8 mouse cellular contexts compared by ENCODE assay signal in the genomic region with DNA sequence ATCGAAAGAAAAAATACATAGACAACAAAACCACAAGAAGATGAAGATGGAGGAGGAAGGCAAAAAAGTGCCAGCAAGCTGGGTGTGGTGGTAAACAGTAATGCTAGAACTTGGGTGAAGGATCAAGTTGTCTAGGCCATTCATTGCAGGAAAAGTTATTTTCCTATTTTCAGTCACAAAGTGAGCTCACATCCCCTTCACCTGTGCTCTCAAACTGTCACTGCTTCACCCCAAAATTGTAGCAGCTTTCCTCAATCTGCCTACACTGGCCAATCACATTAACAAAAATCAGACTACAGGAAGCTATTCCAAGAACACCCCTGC. TPM values are rescaled to one million over a fixed set of nuclear protein-coding genes. Genes with fewer than 3 reads are reported as not detected.
A peak's percentile ranks its signal among the peaks of the same experiment; 100 is the strongest.
DNase-seq lines count a peak whose midpoint lies in the region; ATAC-seq and TF ChIP-seq lines count a peak whose summit lies in the region.

No protein-coding gene starts in this region.

- H3K27me3 ChIP-seq in kidney, embryonic 16.5 days (ENCODE audit: insufficient read depth, low read length) = no peaks in the 10 kb centered on the region
- H3K27me3 ChIP-seq in embryonic facial prominence, embryonic 10.5 days (replicated peaks; ENCODE audit: low read depth, poor library complexity, severe bottlenecking) = no peaks in the 10 kb centered on the region
- H3K27me3 ChIP-seq in hindbrain, postnatal 0 days (ENCODE audit: insufficient read depth, low read length) = no peaks in the 10 kb centered on the region
- no peaks in the 10 kb centered on the region for H3K27me3 ChIP-seq in midbrain, postnatal 0 days (ENCODE audit: insufficient read depth, low read length)

- H3K4me3 ChIP-seq in kidney, embryonic 16.5 days (ENCODE audit: low read length) = peak overlapping the region; percentile 70
- H3K4me3 ChIP-seq in embryonic facial prominence, embryonic 10.5 days = peak overlapping the region; percentile 70
- no peak overlapping the region for H3K4me3 ChIP-seq in hindbrain, postnatal 0 days (ENCODE audit: low read length)
- no peak overlapping the region for H3K4me3 ChIP-seq in midbrain, postnatal 0 days (ENCODE audit: low read depth, low read length)

- no peak for ATAC-seq in kidney, embryonic 16.5 days (ENCODE audit: low FRiP score, low TSS enrichment)
- ATAC-seq in hindbrain, postnatal 0 days = no peak
- no peak for ATAC-seq in midbrain, postnatal 0 days (ENCODE audit: low FRiP score)
- no peak for ATAC-seq in cerebellum, adult (ENCODE audit: insufficient number of reproducible peaks, low FRiP score, low TSS enrichment)

- WGBS in kidney, embryonic 16.5 days = 81% methylated on average over 1 of the region's 1 CpGs
- WGBS in embryonic facial prominence, embryonic 10.5 days = 65% methylated on average over 1 of the region's 1 CpGs
- WGBS in hindbrain, postnatal 0 days = 80% methylated on average over 1 of the region's 1 CpGs
- 59% methylated on average over 1 of the region's 1 CpGs for WGBS in midbrain, postnatal 0 days

- peak overlapping the region; percentile 90 for H3K4me2 ChIP-seq in kidney, embryonic 16.5 days (replicated peaks; ENCODE audit: low read depth, low read length)
- peak overlapping the region; percentile 84; the same call in 1 of the 2 replicates for H3K4me2 ChIP-seq in hindbrain, postnatal 0 days (ENCODE audit: low read depth, low read length)
- H3K4me2 ChIP-seq in midbrain, postnatal 0 days (ENCODE audit: low read depth, low read length, poor library complexity, severe bottlenecking) = peak overlapping the region; percentile 82

- H3K36me3 ChIP-seq in kidney, embryonic 16.5 days (ENCODE audit: insufficient read depth, low read length) = no peaks in the 10 kb centered on the region
- no peaks in the 10 kb centered on the region for H3K36me3 ChIP-seq in embryonic facial prominence, embryonic 10.5 days (replicated peaks)
- no peaks in the 10 kb centered on the region for H3K36me3 ChIP-seq in hindbrain, postnatal 0 days (ENCODE audit: insufficient read depth, low read length)
- no peaks in the 10 kb centered on the region for H3K36me3 ChIP-seq in midbrain, postnatal 0 days (ENCODE audit: insufficient read depth, low read length)

- H3K27ac ChIP-seq in kidney, embryonic 16.5 days (ENCODE audit: low read length) = peak overlapping the region; percentile 99
- peak overlapping the region; percentile 92 for H3K27ac ChIP-seq in embryonic facial prominence, embryonic 10.5 days (replicated peaks)
- H3K27ac ChIP-seq in hindbrain, postnatal 0 days = no peak overlapping the region
- H3K27ac ChIP-seq in midbrain, postnatal 0 days (ENCODE audit: low read depth, low read length) = no peak overlapping the region

- no peak for DNase-seq in kidney, postnatal 25 days
- DNase-seq in embryonic facial prominence, embryonic 10.5 days (ENCODE audit: low spot score) = no peak
- no peak for DNase-seq in hindbrain, postnatal 0 days (ENCODE audit: low spot score)
- DNase-seq in midbrain, postnatal 0 days (ENCODE audit: low spot score) = no peak
- no peak for DNase-seq in embryo, embryonic 9.5 days (ENCODE audit: extremely low spot score)
- no peak for DNase-seq in right cerebral cortex, postnatal 36 days (ENCODE audit: low spot score in 2 of 2)

- peaks cover 31% of the 10 kb centered on the region for H3K4me1 ChIP-seq in kidney, embryonic 16.5 days (ENCODE audit: insufficient read depth, low read length)
- H3K4me1 ChIP-seq in embryonic facial prominence, embryonic 10.5 days = peaks cover 46% of the 10 kb centered on the region
- H3K4me1 ChIP-seq in hindbrain, postnatal 0 days (ENCODE audit: insufficient read depth, low read length) = peaks cover 6% of the 10 kb centered on the region
- H3K4me1 ChIP-seq in midbrain, postnatal 0 days (ENCODE audit: insufficient read depth, low read length) = peaks cover 8% of the 10 kb centered on the region; the same call in 1 of the 2 replicates

- peak overlapping the region; percentile 83 for H3K9ac ChIP-seq in kidney, embryonic 16.5 days (replicated peaks; ENCODE audit: low read length)
- H3K9ac ChIP-seq in hindbrain, postnatal 0 days (replicated peaks; ENCODE audit: low read length) = no peak overlapping the region
- H3K9ac ChIP-seq in midbrain, postnatal 0 days (replicated peaks; ENCODE audit: low read length, poor library complexity, severe bottlenecking) = no peak overlapping the region

- no peaks in the 10 kb centered on the region for H3K9me3 ChIP-seq in kidney, embryonic 16.5 days (ENCODE audit: low read length)
- H3K9me3 ChIP-seq in embryonic facial prominence, embryonic 10.5 days = no peaks in the 10 kb centered on the region
- H3K9me3 ChIP-seq in hindbrain, postnatal 0 days (ENCODE audit: low read length) = no peaks in the 10 kb centered on the region
- H3K9me3 ChIP-seq in midbrain, postnatal 0 days (ENCODE audit: low read length) = no peaks in the 10 kb centered on the region

- TF ChIP-seq CTCF in hindbrain, postnatal 0 days (IDR thresholded peaks at IDR 0.05; ENCODE audit: low read depth) = no peak
- TF ChIP-seq CTCF in midbrain, postnatal 0 days (IDR thresholded peaks at IDR 0.05) = no peak

RNA-seq across cellular contexts. Expression of a gene that starts 1.2 kb away (rescaled TPM):
- polyA plus RNA-seq in kidney, embryonic 16.5 days (2015; fragmentation: Nextera tagmentation; extraction: Ambion mirVana) = 0.90 TPM in 1 of 2 replicates, not detected in the other
- polyA plus RNA-seq in embryonic facial prominence, embryonic 10.5 days (2016; fragmentation: Nextera tagmentation; extraction: Ambion mirVana) = 0.54 and 0.65 TPM in 2 replicates
- total RNA-seq in hindbrain, postnatal 0 days (2014; rRNA removed) = 789 and 958 TPM in 2 replicates
- polyA plus RNA-seq in hindbrain, postnatal 0 days (2015; fragmentation: Nextera tagmentation; extraction: Ambion mirVana) = 0.53 TPM in 1 of 2 replicates, not detected in the other
- total RNA-seq in midbrain, postnatal 0 days (2014; rRNA removed) = 171 and 405 TPM in 2 replicates
- polyA plus RNA-seq in midbrain, postnatal 0 days (2015; fragmentation: Nextera tagmentation; extraction: Ambion mirVana) = not detected in 2 replicates

RNA-seq across cellular contexts. Expression of a gene that starts 2.3 kb away (rescaled TPM):
- polyA plus RNA-seq in kidney, embryonic 16.5 days (2015; fragmentation: Nextera tagmentation; extraction: Ambion mirVana) = 6.1 and 7.8 TPM in 2 replicates
- 4.7 and 5.0 TPM in 2 replicates for polyA plus RNA-seq in embryonic facial prominence, embryonic 10.5 days (2016; fragmentation: Nextera tagmentation; extraction: Ambion mirVana)
- total RNA-seq in hindbrain, postnatal 0 days (2014; rRNA removed) = 2,055 and 2,536 TPM in 2 replicates
- polyA plus RNA-seq in hindbrain, postnatal 0 days (2015; fragmentation: Nextera tagmentation; extraction: Ambion mirVana) = 1.5 and 2.1 TPM in 2 replicates
- 322 and 620 TPM in 2 replicates for total RNA-seq in midbrain, postnatal 0 days (2014; rRNA removed)
- polyA plus RNA-seq in midbrain, postnatal 0 days (2015; fragmentation: Nextera tagmentation; extraction: Ambion mirVana) = 0.99 and 1.4 TPM in 2 replicates

RNA-seq across cellular contexts. Expression of a gene that starts 3.1 kb away (rescaled TPM):
- polyA plus RNA-seq in kidney, embryonic 16.5 days (2015; fragmentation: Nextera tagmentation; extraction: Ambion mirVana) = 4.6 and 6.0 TPM in 2 replicates
- polyA plus RNA-seq in embryonic facial prominence, embryonic 10.5 days (2016; fragmentation: Nextera tagmentation; extraction: Ambion mirVana) = 2.8 and 7.1 TPM in 2 replicates
- total RNA-seq in hindbrain, postnatal 0 days (2014; rRNA removed) = 334 and 514 TPM in 2 replicates
- polyA plus RNA-seq in hindbrain, postnatal 0 days (2015; fragmentation: Nextera tagmentation; extraction: Ambion mirVana) = 1.3 and 2.8 TPM in 2 replicates
- total RNA-seq in midbrain, postnatal 0 days (2014; rRNA removed) = 143 and 315 TPM in 2 replicates
- polyA plus RNA-seq in midbrain, postnatal 0 days (2015; fragmentation: Nextera tagmentation; extraction: Ambion mirVana) = 1.6 and 2.0 TPM in 2 replicates

RNA-seq across cellular contexts. Expression of a gene that starts 3.6 kb away (rescaled TPM):
- 0.91 and 1.7 TPM in 2 replicates for polyA plus RNA-seq in kidney, embryonic 16.5 days (2015; fragmentation: Nextera tagmentation; extraction: Ambion mirVana)
- 2.7 and 4.0 TPM in 2 replicates for polyA plus RNA-seq in embryonic facial prominence, embryonic 10.5 days (2016; fragmentation: Nextera tagmentation; extraction: Ambion mirVana)
- 223 and 241 TPM in 2 replicates for total RNA-seq in hindbrain, postnatal 0 days (2014; rRNA removed)
- 0.59 and 0.61 TPM in 2 replicates for polyA plus RNA-seq in hindbrain, postnatal 0 days (2015; fragmentation: Nextera tagmentation; extraction: Ambion mirVana)
- total RNA-seq in midbrain, postnatal 0 days (2014; rRNA removed) = 90.8 and 138 TPM in 2 replicates
- not detected in 2 replicates for polyA plus RNA-seq in midbrain, postnatal 0 days (2015; fragmentation: Nextera tagmentation; extraction: Ambion mirVana)

RNA-seq across cellular contexts. Expression of a gene that starts 7.8 kb away (rescaled TPM):
- polyA plus RNA-seq in kidney, embryonic 16.5 days (2015; fragmentation: Nextera tagmentation; extraction: Ambion mirVana) = 8.8 and 13.2 TPM in 2 replicates
- 9.5 and 10.3 TPM in 2 replicates for polyA plus RNA-seq in embryonic facial prominence, embryonic 10.5 days (2016; fragmentation: Nextera tagmentation; extraction: Ambion mirVana)
- 956 and 1,079 TPM in 2 replicates for total RNA-seq in hindbrain, postnatal 0 days (2014; rRNA removed)
- 2.6 and 3.2 TPM in 2 replicates for polyA plus RNA-seq in hindbrain, postnatal 0 days (2015; fragmentation: Nextera tagmentation; extraction: Ambion mirVana)
- 124 and 290 TPM in 2 replicates for total RNA-seq in midbrain, postnatal 0 days (2014; rRNA removed)
- 0.50 and 0.51 TPM in 2 replicates for polyA plus RNA-seq in midbrain, postnatal 0 days (2015; fragmentation: Nextera tagmentation; extraction: Ambion mirVana)

Comparison
In these comparisons a context has a peak if more than half of its experiments do, and no peak if none do; other contexts are left out.
1. H3K27ac ChIP-seq: peak in kidney, embryonic 16.5 days (single experiment) and embryonic facial prominence, embryonic 10.5 days (single experiment); none in hindbrain, postnatal 0 days (single experiment) and midbrain, postnatal 0 days (single experiment).
2. H3K4me3 ChIP-seq: peak in kidney, embryonic 16.5 days (single experiment) and embryonic facial prominence, embryonic 10.5 days (single experiment); none in hindbrain, postnatal 0 days (single experiment) and midbrain, postnatal 0 days (single experiment).
3. Peak in every context shown above with its lines, with median percentiles within 50 percentile points of each other: H3K4me2 ChIP-seq.